Mouse (Mus musculus): ENCODE results near the gene Krt83.

DNA sequence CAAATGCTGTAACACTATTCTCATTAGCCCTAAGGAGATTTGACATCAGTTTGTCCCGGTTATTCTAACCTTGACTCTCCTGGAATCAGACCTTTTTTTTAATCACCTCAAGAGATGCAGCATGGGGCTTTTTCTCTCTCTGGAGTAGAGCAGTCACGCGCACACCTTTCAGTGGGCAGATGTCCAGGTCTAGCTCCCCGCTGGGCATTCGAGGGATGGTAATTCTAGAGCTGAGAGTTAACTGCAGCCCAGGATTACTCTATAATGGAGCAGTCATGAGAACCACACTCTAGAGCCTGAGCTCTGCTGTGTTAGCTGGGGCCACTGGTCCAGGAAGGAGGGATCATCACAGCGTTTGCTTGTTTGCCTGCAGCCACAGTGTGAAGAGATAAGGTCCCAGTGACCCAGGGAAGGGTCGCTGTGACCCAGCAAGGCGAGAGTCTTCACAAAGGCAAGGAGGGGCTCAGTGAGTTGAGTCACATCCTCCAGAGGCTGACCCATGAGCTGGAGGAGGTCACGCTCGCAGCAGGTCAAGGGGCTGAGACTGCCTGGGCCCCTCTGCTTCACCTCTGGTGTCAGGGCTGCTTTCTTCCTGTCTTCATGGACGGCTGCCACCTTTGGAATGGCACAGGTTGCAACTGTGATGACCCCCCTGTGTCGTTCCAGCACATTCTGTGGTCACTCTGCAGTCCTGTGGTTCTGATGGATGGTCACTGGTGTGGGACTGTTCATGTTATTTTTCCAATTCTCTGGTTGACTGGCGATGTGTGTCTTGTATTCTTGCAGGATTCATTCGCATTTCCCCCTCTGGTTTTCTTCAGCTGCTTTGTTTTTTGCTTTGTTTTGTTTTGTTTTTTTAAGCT, 15.8 kb upstream of the Krt83 start:
- TF ChIP-seq POLR2A (IDR thresholded peaks at IDR 0.05; ENCODE audit: borderline replicate concordance, insufficient read depth, low read length) (no peak), CTCF (IDR thresholded peaks at IDR 0.05; ENCODE audit: borderline replicate concordance, insufficient read depth, low read depth, low read length) (no peak)

Data from cerebellum, adult 2 months (tissue).